Mouse (Mus musculus) olfactory bulb, adult 2 months (tissue): ENCODE data around the gene Tvp23b.

Experiments used
- CTCF ChIP-seq: fragments of 200-500 bp; IDR thresholded peaks from 2 replicates; pipeline ENCODE4 v1.5.1; 2012; ENCODE audit warnings: low read depth, mild to moderate bottlenecking, low read length, moderate library complexity; ENCODE audit not compliant: insufficient read depth
- POLR2A ChIP-seq: fragments of 200-500 bp; IDR thresholded peaks from 2 replicates; pipeline ENCODE4 v1.6.1; 2012; ENCODE audit warnings: mild to moderate bottlenecking, low read depth, low read length, moderate library complexity; ENCODE audit not compliant: insufficient read depth

DNA sequence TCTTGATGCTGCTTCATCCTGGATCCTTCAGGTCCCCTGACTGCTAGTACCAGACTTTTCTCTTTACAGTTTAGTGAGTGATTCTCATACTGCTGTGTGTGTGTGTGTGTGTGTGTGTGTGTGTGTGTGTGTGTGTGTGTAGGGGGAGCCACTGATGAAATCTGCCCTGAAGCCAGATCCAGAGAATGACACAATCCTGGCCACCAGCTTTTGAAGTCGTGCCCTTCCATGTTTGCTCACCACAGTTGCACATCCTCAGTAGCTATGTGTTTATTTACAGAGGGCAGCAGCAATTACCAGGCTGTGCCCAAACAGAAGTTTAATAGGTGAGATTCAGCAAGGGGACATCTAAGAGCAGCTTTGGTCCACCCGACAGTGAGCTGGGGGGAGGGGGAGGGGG lies 37.5 kb downstream of the Tvp23b start:
- TF ChIP-seq CTCF (no peak), POLR2A (no peak)
